Mouse (Mus musculus): ENCODE measurements at regions not wholly inside any gene's neighbourhood (a gene's known extent, or its start where the extent isn't known, plus 50 kb on each side); places are given as distances from the start of the nearest gene placed in this dataset.

- no peak for TF ChIP-seq CTCF (IDR thresholded peaks at IDR 0.05; ENCODE audit: insufficient read depth, low read depth, low read length)
- no peak for TF ChIP-seq POLR2A (IDR thresholded peaks at IDR 0.05; ENCODE audit: insufficient read depth, low read depth, low read length)
Measured at GRCm38 (mm10) chr7:69585131-69585530, 781.4 kb downstream of the Nr2f2 start.
